Mouse (Mus musculus) R1 (cell line): ENCODE results near the gene Apobec2.
"Not testable (repeated sequence)": the region's sequence is repeated elsewhere in the genome, so short reads cannot be mapped to it uniquely, and the experiment has no call there.

Experiments used
- DNase-seq: peaks from one replicate; pipeline ENCODE4 v3.0.0-alpha.2; 2018; ENCODE audit warnings: low read depth, low spot score

Gene Apobec2

GRCm38 (mm10) chr17:48432158-48432980 is at the start of gene Apobec2:
Apobec2 (minus strand) TSS chr17:48432930.
- peak; percentile 60 for DNase-seq

- DNase-seq: no peak
These were observed 47.2 kb upstream of the Apobec2 start for GRCm38 (mm10) chr17:48479952-48480351.

- DNase-seq: no peak
These were observed 42.7 kb upstream of the Apobec2 start for GRCm38 (mm10) chr17:48475444-48475843.

- DNase-seq: not testable (repeated sequence)
These were observed 41.6 kb upstream of the Apobec2 start for GRCm38 (mm10) chr17:48474282-48474681.

- peak; percentile 82 for DNase-seq
These were observed 34.9 kb upstream of the Apobec2 start for GRCm38 (mm10) chr17:48467395-48468231.

GRCm38 (mm10) chr17:48466769-48467394 is 34.2 kb upstream of the Apobec2 start:
- DNase-seq: peak; percentile 60

GRCm38 (mm10) chr17:48463391-48463790 is 30.7 kb upstream of the Apobec2 start:
- DNase-seq: no peak

GRCm38 (mm10) chr17:48462096-48462495 is 29.4 kb upstream of the Apobec2 start:
- DNase-seq: no peak

- DNase-seq: no peak
These were observed 25.4 kb upstream of the Apobec2 start for GRCm38 (mm10) chr17:48457971-48458653.

GRCm38 (mm10) chr17:48455955-48456354 is 23.2 kb upstream of the Apobec2 start:
- no peak for DNase-seq

- peak; percentile 87 for DNase-seq
These were observed 22.0 kb upstream of the Apobec2 start, which contains the start of gene Unc5cl for GRCm38 (mm10) chr17:48454688-48455087. Unc5cl (plus strand) TSS chr17:48454901.

GRCm38 (mm10) chr17:48454190-48454589 is 21.5 kb upstream of the Apobec2 start:
- DNase-seq: peak; percentile 47

- DNase-seq: no peak
These were observed 20.8 kb upstream of the Apobec2 start for GRCm38 (mm10) chr17:48453489-48453888.

GRCm38 (mm10) chr17:48451753-48452444 is 19.2 kb upstream of the Apobec2 start:
- DNase-seq: no peak

- no peak for DNase-seq
These were observed 18.6 kb upstream of the Apobec2 start, which contains the start of gene Tspo2 for GRCm38 (mm10) chr17:48451353-48451675. Tspo2 (minus strand) TSS chr17:48451522.

- DNase-seq: no peak
These were observed 18.1 kb upstream of the Apobec2 start for GRCm38 (mm10) chr17:48450666-48451352.

GRCm38 (mm10) chr17:48447675-48448074 is 14.9 kb upstream of the Apobec2 start:
- no peak for DNase-seq

- DNase-seq: peak; percentile 41
These were observed 10.9 kb upstream of the Apobec2 start for GRCm38 (mm10) chr17:48443542-48444145.

GRCm38 (mm10) chr17:48442745-48443457 is 10.2 kb upstream of the Apobec2 start:
- no peak for DNase-seq
